Mouse (Mus musculus): Measurements from ENCODE around the gene Shmt1. TPM values are rescaled to one million over a fixed set of nuclear protein-coding genes. Genes with fewer than 3 reads are reported as not detected.

Shmt1 gene
- polyA plus RNA-seq, 1 experiment: 39.3 TPM

DNA sequence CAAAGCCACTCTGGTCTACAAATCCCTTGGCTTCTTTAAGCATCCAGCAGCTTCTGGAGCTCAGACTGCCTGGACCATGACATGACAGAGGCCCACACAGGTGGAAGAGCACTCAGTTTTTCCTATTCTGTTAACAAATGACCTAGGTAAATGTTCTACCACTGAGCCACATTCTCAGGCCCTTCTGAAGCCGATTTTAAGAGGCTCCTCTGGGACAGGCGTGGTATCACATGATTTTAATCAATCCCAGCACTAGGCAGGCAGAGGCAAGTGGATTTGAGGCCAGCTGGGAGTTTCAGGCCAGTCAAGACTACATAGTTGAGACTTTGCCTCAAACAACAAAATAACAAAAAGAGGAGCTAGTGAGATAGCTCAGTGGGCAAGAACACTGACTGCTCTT is 21.0 kb downstream of the Shmt1 start:
- H3K27ac ChIP-seq (ENCODE audit: control insufficient read depth, insufficient read depth, low read depth, low read length): no peak overlapping the region
- H3K27me3 ChIP-seq (ENCODE audit: control insufficient read depth, insufficient read depth, low read length): no peaks in the 10 kb centered on the region
- no peak overlapping the region for H3K4me3 ChIP-seq (ENCODE audit: control insufficient read depth, low read depth, low read length)
- H3K36me3 ChIP-seq (ENCODE audit: control insufficient read depth, insufficient read depth, low read length): peaks cover 2% of the 10 kb centered on the region
- TF ChIP-seq POLR2A (IDR thresholded peaks at IDR 0.05; ENCODE audit: control insufficient read depth, low read depth, low read length): no peak
- TF ChIP-seq CTCF (IDR thresholded peaks at IDR 0.05; ENCODE audit: control insufficient read depth, insufficient read depth, insufficient replicate concordance, low read depth, low read length): no peak
- no peaks in the 10 kb centered on the region for H3K4me1 ChIP-seq (ENCODE audit: control insufficient read depth, insufficient read depth, low read length)

DNA sequence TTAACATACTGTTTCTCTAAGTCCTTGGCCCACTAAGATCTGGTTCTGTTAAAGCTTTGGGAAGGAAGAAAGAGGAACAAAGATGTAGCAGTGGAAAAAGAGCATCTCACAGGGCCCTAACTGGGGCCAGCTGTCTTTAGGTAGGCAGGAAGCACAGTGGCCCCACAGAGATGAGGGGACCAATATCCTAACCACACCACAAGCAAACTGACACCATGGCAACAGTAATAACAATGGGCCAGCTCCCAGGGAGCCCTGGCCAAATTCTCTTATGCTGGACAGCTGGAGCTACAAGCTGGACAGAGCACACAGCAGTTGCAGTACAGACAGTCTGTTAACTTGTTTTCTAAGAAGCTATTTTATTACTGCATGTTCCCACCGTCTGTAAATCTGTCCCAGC is 23.9 kb downstream of the Shmt1 start:
- Histone ChIP-seq H3K36me3 (ENCODE audit: control insufficient read depth, insufficient read depth, low read length) (no peaks in the 10 kb centered on the region; the same call in none of the 2 replicates), H3K4me3 (ENCODE audit: control insufficient read depth, low read depth, low read length) (no peak overlapping the region), H3K27me3 (ENCODE audit: control insufficient read depth, insufficient read depth, low read length) (no peaks in the 10 kb centered on the region), H3K4me1 (ENCODE audit: control insufficient read depth, insufficient read depth, low read length) (no peaks in the 10 kb centered on the region), H3K27ac (ENCODE audit: control insufficient read depth, insufficient read depth, low read depth, low read length) (no peak overlapping the region)
- TF ChIP-seq CTCF (IDR thresholded peaks at IDR 0.05; ENCODE audit: control insufficient read depth, insufficient read depth, insufficient replicate concordance, low read depth, low read length) (no peak), POLR2A (IDR thresholded peaks at IDR 0.05; ENCODE audit: control insufficient read depth, low read depth, low read length) (no peak)

DNA sequence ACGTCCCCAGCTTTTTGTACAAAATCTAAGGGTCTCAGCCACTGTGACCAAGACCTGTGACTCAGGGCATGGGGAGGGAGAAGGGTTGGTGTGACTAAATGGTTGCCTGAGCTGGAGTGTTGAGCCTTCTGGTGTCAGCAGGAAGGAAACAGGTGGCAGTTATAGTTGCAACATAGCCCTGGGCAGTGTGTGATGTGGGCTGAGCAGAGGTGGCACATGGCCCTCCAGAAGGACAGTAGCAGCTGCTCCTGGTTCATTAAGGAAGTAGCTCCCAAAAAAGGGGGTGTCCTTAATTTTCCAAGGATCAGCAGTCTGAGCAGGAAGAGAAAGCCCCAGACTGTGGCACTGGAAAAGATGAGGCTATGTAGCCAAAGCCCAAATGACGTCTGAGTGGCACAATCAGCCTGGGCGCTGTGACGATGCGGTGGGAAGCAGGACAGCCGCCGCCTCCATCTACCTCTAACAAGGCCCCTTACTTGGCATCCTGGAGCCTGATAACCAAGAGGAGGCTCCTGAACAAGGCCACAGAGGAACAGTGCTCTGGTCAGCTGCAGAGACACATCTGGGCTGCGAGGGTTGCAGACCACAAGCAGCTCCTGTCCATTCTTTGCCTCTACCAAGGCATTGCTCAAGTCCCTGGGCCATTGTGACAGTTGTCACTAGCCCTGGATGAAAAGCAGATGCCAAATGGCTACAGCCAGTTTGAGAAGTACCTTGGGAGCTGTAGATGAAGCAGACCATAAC is 27.2 kb downstream of the Shmt1 start:
- Histone ChIP-seq H3K36me3 (ENCODE audit: control insufficient read depth, insufficient read depth, low read length) (peaks cover under 1% of the 10 kb centered on the region), H3K4me1 (ENCODE audit: control insufficient read depth, insufficient read depth, low read length) (peaks cover 5% of the 10 kb centered on the region), H3K27me3 (ENCODE audit: control insufficient read depth, insufficient read depth, low read length) (no peaks in the 10 kb centered on the region), H3K4me3 (ENCODE audit: control insufficient read depth, low read depth, low read length) (no peak overlapping the region), H3K27ac (ENCODE audit: control insufficient read depth, insufficient read depth, low read depth, low read length) (no peak overlapping the region)
- no peak for TF ChIP-seq CTCF (IDR thresholded peaks at IDR 0.05; ENCODE audit: control insufficient read depth, insufficient read depth, insufficient replicate concordance, low read depth, low read length)
- TF ChIP-seq POLR2A (IDR thresholded peaks at IDR 0.05; ENCODE audit: control insufficient read depth, low read depth, low read length): no peak

DNA sequence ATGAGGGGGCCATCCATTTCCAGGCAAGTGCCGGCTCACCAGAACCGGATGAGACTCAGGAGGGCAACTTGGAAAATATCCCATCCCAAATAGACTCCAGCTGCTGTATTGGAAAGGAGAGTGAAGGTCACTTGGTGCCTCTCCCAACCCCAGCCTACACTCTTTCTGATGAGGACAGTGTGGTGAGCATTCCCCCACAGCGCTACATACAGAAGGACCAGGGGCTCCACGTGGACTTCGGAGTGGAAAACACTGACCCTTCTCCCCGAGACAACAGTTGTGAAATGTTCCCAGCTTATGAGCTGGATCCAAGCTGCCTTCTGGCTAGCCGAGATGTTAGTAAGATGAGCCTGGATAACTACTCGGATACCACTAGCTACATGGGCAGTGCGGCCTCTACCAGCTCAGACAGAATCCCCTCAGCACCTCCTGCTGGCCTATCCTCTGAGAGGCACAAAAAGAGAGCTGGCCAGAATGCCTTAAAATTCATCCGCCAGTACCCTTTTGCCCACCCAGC is 31.8 kb downstream of the Shmt1 start:
- H3K36me3 ChIP-seq (ENCODE audit: control insufficient read depth, insufficient read depth, low read length): peaks cover 2% of the 10 kb centered on the region
- H3K4me1 ChIP-seq (ENCODE audit: control insufficient read depth, insufficient read depth, low read length): peaks cover 11% of the 10 kb centered on the region
- peak overlapping the region; percentile 97 for H3K4me3 ChIP-seq (ENCODE audit: control insufficient read depth, low read depth, low read length)
- no peaks in the 10 kb centered on the region for H3K27me3 ChIP-seq (ENCODE audit: control insufficient read depth, insufficient read depth, low read length)
- H3K27ac ChIP-seq (ENCODE audit: control insufficient read depth, insufficient read depth, low read depth, low read length): no peak overlapping the region
- TF ChIP-seq CTCF (IDR thresholded peaks at IDR 0.05; ENCODE audit: control insufficient read depth, insufficient read depth, insufficient replicate concordance, low read depth, low read length) (no peak), POLR2A (IDR thresholded peaks at IDR 0.05; ENCODE audit: control insufficient read depth, low read depth, low read length) (no peak)

DNA sequence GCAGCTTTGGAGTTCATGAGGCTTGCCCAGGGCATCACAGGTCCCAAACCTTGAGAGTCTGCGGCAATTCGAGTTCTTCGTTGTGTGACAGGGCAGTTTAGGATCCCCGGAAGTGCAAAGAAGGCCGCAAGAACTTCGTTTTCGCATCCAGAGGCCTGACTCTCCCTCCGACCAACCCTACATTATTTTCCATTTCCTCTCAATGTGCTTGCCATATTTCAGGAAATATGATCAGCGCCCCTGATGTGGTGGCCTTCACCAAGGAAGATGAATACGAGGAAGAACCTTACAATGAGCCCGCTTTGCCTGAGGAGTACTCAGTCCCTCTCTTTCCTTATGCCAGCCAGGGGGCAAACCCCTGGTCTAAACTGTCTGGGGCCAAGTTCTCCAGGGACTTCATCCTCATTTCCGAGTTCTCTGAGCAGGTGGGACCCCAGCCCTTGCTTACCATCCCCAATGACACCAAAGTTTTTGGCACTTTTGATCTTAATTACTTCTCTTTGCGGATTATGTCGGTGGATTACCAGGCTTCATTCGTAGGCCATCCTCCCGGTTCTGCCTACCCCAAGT is 33.6 kb downstream of the Shmt1 start:
- H3K4me1 ChIP-seq (ENCODE audit: control insufficient read depth, insufficient read depth, low read length): peaks cover 15% of the 10 kb centered on the region
- H3K36me3 ChIP-seq (ENCODE audit: control insufficient read depth, insufficient read depth, low read length): peaks cover 2% of the 10 kb centered on the region
- H3K27me3 ChIP-seq (ENCODE audit: control insufficient read depth, insufficient read depth, low read length): no peaks in the 10 kb centered on the region
- H3K4me3 ChIP-seq (ENCODE audit: control insufficient read depth, low read depth, low read length): peak overlapping the region; percentile 97
- TF ChIP-seq POLR2A (IDR thresholded peaks at IDR 0.05; ENCODE audit: control insufficient read depth, low read depth, low read length) (no peak), CTCF (IDR thresholded peaks at IDR 0.05; ENCODE audit: control insufficient read depth, insufficient read depth, insufficient replicate concordance, low read depth, low read length) (no peak)
- H3K27ac ChIP-seq (ENCODE audit: control insufficient read depth, insufficient read depth, low read depth, low read length): peak overlapping the region; percentile 97

DNA sequence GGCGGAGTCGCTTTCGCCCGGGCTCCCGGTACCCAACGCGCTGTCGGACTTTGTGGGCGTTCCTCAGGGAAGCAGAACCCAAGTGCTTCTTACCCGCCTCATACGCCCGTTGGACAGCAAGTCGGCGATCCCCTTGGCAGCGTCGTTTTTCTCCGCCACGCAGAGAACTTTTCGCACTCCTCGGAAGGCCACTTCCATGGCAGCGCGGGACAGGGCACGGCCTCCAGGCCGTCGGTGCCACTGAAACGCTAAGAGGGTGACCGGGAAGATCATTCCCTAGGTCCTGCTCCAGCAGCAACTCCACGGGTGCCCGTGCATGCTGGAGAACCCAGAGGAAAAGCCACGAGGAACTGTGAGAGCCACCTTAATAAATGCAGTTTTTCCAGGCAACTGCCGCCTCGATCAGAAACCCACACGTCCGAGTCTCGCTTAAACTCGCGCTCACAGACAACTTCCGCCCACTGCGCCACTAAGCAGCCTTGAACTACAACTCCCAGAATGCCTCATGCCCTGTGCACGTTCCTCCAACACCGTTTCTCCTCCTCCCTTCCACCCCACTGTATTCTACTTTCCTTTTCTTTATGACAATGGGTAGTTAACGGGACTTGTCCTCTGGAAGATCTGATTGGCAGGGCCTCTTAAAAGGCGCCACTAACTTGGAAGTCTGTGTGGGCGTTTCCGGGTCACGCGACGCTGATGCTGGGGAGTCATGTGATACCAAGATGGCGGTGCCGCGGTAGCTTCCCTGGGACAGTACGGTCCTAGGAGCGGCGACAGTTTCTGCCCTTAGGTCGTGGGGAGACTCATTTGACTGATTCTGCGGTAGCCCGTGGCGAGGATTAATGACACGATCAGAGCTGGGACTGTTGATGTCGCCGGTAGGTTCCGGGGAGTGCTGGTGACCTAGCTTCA is 34.4 kb downstream of the Shmt1 start, which contains the start of the genes Top3a and Smcr8:
Top3a (minus strand) TSS at position 537 of the 912 bp plus-strand sequence.
Smcr8 (plus strand) TSS at position 696 of the 912 bp plus-strand sequence.
- peak; percentile 19; the same call in 1 of the 2 replicates for TF ChIP-seq CTCF (IDR thresholded peaks at IDR 0.05; ENCODE audit: control insufficient read depth, insufficient read depth, insufficient replicate concordance, low read depth, low read length)
- TF ChIP-seq POLR2A (IDR thresholded peaks at IDR 0.05; ENCODE audit: control insufficient read depth, low read depth, low read length): peak; percentile 75
- peaks cover 15% of the 10 kb centered on the region for H3K4me1 ChIP-seq (ENCODE audit: control insufficient read depth, insufficient read depth, low read length)
- peak within 1 kb of the TSS; percentile 97 for H3K27ac ChIP-seq (ENCODE audit: control insufficient read depth, insufficient read depth, low read depth, low read length)
- peaks cover 2% of the 10 kb centered on the region for H3K36me3 ChIP-seq (ENCODE audit: control insufficient read depth, insufficient read depth, low read length)
- peak within 1 kb of the TSS; percentile 97 for H3K4me3 ChIP-seq (ENCODE audit: control insufficient read depth, low read depth, low read length)
- no peaks in the 10 kb centered on the region for H3K27me3 ChIP-seq (ENCODE audit: control insufficient read depth, insufficient read depth, low read length)
